Mouse (Mus musculus) myocyte (in vitro differentiated cells): ENCODE results near the gene Lzts2.

ENCODE experiments used
- POLR2A ChIP-seq: IDR thresholded peaks from one replicate; pipeline ENCODE4 v1.6.1; 2011; ENCODE audit warnings: low read depth, mild to moderate bottlenecking, control low read depth, moderate library complexity; ENCODE audit not compliant: insufficient read length
- POLR2AphosphoS2 ChIP-seq: IDR thresholded peaks from one replicate; pipeline ENCODE4 v1.6.1; 2011; ENCODE audit warnings: low read depth, control low read depth; ENCODE audit not compliant: insufficient read length
- SRF ChIP-seq: IDR thresholded peaks from one replicate; pipeline ENCODE4 v1.6.1; 2011; ENCODE audit warnings: low read depth; ENCODE audit not compliant: control insufficient read depth, insufficient read length
- USF1 ChIP-seq: IDR thresholded peaks from one replicate; pipeline ENCODE4 v1.6.1; 2011; ENCODE audit warnings: low read depth, mild to moderate bottlenecking, control low read depth, moderate library complexity

- TF ChIP-seq USF1 (no peak), POLR2A (peak; percentile 68), SRF (no peak), POLR2AphosphoS2 (peak; percentile 79)
These were observed 60.5 kb downstream of the Lzts2 start, which contains the start of gene Kazald1 for GRCm38 (mm10) chr19:45074580-45075322.
